Mouse (Mus musculus) spleen, postnatal 10 days (tissue): Measurements from ENCODE around the gene Cst9.

Experiments used
- DNase-seq, 2 experiments: peaks; one replicate each; pipeline ENCODE4 v3.0.0; 2021 to 2022; ENCODE audit warnings: low spot score in 2 of 2

Gene Cst9

DNA sequence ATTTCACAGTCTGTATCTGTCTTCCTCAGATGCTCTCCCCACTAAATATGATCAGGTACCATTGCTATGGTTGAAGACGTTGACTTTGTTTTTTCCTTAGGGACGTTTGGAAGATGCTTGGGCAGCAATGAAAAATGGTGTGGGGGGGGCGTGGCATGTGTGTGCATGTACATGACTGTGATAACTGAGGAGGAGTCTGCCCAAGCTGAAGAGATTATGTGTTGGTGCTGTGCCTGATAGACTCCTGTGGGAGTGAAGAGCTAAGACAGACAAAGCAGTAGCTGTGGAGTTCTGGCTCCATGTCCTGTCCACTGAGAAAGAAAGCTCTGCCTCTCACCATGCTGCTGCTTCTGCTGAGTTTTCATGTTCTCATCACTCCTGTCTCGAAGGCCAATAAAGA, at the start of gene Cst9:
Gene Cst9, plus strand, starts transcription at position 236 of the 400 bp plus-strand sequence.
- no peak for DNase-seq

GRCm38 (mm10) chr2:148789142-148789541, 45.8 kb upstream of the Cst9 start, which contains the start of gene Cst12:
Gene Cst12 (plus strand): TSS chr2:148789361.
- no peak for DNase-seq

DNA sequence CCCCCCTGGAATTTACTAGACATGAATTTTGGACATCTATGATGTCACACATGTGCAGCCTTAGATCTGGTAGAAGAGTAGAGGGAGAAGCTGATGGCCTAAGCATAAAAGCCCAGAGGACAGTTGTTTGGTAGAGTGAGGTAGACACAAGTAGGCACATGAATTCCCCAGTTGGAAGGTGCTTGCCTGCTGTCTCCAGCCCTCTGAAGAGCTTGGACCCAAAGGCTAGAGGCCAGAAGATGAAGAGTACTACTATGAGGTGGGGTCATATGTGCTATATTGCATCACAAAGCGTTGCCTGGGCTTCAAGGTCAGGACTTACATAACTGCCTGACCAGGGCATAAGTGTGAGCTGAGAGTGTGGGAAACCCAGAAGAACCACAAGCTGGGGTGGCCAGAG, 36.5 kb upstream of the Cst9 start, which contains the start of gene Cst8:
Gene Cst8, plus strand, starts transcription at position 301 of the 400 bp plus-strand sequence.
- DNase-seq, result no peak

DNA sequence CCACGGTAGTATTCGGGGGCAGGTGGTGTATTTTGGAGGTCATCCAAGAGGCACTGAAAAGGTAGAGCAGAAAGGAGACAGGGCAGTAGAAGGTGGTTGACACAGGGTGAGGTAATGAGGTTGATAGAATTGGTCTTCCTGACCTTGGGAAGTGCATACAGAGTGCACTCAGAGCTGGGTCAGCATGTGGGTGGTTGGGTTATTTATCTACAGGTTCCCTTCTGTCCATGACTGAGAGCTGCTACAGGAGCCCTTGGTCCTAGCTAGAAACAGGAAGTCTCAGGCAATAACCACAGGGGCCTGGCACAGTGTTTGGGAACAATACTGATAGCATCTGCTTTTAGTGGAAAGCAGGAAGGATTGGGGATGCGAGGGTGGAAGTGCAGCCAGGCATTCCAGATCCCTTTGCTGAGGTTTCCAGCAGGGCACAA, 33.4 kb upstream of the Cst9 start:
- no peak for DNase-seq

- no peak for DNase-seq
These were observed 28.3 kb upstream of the Cst9 start for GRCm38 (mm10) chr2:148806696-148807095.

GRCm38 (mm10) chr2:148819909-148820308, 15.0 kb upstream of the Cst9 start, which contains the start of gene Cst13:
Gene Cst13 (plus strand): TSS chr2:148820081.
- DNase-seq, result no peak

- DNase-seq, result no peak
These were observed 9.0 kb upstream of the Cst9 start for GRCm38 (mm10) chr2:148825986-148826385.

DNA sequence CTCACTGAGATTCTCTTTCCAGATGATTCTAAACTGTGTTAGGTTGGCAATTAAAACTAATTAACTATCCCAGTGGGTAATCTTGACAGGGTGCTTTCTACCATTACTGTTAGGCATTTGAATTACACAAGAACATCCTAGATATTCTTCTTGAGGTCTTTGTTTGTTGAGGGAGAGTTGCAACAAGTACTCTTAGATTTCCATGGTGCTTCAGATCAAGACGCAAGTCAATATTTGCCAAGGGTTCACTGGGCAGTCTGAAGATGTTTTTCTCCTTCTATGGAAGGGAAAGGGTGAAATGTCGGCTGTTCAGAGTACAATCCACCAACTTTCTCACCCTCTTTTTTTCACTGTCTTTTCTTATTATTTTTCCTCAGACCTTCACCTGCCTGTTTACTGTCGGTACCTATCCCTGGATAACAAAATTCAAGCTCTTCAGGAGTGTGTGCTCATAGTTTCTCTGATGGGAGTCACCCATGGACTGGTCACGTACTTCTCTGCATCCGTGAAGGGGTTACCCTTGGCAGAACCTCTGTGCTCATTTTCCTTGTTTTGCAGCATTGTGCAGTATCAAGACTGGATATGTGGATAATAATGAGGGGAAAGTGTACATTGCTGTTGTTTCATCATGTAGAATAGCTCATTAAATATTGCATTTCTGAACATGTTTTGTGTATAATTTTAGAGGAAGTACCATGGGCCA, 3.3 kb downstream of the Cst9 start:
- DNase-seq, result no peak

GRCm38 (mm10) chr2:148839224-148839623, 4.3 kb downstream of the Cst9 start:
- DNase-seq, result no peak

DNA sequence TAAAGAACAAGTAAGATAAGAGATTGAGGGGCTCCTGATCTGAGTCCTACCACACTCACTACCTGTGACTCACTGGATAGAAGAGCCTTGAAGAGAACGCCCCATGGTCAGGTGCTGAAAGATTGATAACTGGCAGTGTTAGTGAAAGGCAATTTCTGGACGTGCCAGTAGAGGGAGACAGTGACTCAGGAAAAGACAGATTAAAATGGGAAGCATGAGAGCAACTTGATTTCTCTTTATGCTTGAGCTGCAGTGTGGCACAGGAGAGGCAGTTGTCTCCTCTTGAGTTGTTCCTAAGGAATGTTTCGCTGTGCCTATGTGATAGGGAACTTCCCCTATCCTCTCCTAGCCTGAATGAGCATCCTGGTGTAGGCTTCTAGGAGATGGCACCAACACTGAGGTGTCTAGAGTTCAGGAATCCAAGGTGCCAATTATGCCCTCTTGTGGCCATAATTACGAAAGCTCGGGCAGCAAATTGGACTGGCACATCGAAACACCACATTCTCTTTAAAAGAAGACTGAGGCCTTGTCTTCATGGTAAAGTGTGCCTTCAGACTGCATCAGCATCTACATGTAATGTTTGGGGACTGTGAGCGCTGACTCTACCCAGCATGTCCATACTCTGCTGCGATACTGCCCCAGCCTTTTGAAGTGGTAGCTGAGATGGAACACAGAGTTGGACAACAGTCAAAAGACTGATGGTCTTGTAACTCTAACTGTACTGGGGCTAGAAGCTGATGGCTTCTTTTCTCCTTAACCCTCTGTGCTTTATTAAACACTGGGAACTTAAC, 16.4 kb downstream of the Cst9 start:
- peak; percentile 49 to 74 for DNase-seq

- DNase-seq, result no peak
These were observed 21.9 kb downstream of the Cst9 start for GRCm38 (mm10) chr2:148856630-148857400.

DNA sequence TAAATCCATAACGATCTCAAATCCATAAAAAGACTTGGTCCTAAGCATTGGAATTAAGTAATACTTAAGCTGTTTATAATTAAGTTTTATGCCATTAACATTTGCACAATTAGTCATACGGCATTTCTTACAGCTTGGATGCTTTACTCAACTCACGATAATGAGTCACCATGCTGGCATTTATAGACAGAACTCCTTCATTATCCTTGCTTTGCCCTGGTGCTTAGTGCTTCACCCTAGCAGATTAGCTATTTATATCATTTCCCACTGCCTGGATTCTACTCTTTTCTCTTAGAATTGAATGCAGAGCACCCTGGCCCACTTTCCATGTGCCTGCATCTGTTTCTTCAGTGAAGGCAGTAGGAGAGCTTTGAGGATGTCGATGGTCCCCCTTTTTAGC, 22.6 kb downstream of the Cst9 start:
- no peak for DNase-seq

GRCm38 (mm10) chr2:148860993-148861392, 26.0 kb downstream of the Cst9 start:
- DNase-seq, result no peak

GRCm38 (mm10) chr2:148861693-148862092, 26.7 kb downstream of the Cst9 start:
- no peak for DNase-seq

DNA sequence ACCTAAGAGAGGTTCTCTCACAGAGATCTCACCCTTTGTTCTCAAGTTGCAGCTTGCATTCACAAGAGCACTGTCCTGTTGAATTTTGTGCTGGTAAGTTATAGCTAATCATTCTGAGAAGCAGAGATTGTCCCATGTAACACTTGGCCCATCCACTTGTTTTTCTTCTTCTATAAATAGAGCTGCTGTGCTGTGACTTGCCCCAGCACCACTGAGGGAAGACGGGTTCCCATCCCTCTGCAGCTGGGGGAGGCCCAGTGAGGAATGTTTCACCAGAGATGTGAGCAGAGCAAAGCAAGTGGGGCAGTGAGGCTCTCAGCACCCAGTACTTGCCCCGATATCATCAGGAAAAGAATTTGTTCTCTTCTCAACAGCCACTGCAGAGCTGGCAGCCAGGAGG, 30.0 kb downstream of the Cst9 start, which contains the start of gene 9230104L09Rik:
Gene 9230104L09Rik, minus strand, starts transcription at position 73 of the 400 bp plus-strand sequence.
- no peak for DNase-seq

DNA sequence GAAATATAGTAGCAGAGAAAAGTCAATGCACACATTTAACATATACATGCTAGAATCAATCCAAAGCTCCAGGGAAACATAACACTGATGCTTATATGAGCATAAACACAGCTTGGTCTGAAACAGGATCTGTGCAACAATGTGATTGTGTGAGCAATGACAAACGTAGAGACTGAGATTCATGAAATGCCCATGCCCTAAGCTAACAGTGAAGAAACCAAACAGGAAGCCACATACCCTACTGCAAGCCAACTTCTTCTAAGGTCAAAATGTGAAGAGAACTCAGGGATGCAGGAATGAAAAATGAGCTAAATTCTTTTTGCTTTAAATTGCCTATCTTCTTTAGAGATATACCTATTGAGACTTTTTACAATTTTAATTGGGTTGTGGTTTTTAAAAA, 34.0 kb downstream of the Cst9 start:
- DNase-seq, result no peak

- no peak for DNase-seq
These were observed 35.6 kb downstream of the Cst9 start for GRCm38 (mm10) chr2:148870526-148870925.

- DNase-seq, result no peak
These were observed 37.9 kb downstream of the Cst9 start for GRCm38 (mm10) chr2:148872860-148873259.

GRCm38 (mm10) chr2:148874224-148874616, 39.3 kb downstream of the Cst9 start:
- no peak for DNase-seq

DNA sequence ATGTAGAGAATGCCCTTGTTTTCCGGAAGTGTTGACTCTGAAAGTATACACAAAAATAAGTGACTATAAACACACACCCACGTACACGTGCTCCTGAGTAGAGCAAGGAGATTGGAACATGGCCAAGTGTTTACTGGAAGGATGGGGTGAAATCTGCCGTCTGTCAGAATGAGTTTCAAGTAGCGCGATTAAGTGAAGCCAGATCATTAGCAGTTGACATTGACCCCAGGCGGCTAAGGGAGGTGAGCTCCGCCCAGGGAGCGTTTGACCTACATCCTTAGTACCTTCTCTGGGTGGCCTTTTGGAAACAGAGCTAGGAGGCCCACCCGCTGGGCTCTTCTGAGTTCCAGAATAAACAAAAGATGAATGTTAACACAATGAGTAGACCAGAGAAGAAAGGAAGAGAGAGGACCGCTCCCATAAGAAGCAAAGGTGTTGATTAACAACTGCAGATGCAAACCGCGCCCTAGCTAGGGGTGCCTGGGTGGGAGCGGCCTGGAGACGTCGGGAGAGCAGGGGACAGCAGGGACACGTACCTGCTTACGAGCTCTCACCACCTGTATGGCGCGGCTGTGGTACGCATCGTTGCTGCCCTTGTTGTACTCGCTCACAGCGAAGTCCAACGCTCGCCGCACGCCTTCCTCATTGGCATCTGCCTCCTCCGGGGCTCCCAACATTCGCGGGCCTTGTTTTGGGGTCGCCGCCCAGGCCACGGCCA, 39.8 kb downstream of the Cst9 start:
- no peak for DNase-seq

DNA sequence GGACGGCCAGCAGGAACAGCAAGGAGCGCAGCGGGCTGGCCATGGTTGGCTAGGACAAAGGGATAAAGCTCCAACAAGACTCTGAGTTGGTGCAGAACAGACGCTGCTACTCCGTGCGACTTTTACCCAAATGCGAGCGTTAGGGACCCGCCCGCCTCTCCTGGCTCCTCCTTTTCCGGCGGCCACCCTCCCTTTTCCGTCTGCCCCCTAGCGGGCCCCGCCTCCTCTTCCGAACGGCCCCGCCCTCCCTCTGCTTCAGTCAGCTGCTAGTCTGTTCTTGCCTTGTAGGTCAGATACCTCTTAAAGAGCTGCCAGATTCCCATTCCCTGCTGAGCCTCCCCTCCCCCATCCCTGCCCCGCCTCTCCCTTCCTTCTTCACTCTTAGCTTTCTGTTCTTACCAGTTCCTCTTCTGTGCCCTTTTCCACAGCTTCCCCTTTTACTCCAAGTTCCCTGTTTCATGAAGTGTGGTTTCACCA, 40.4 kb downstream of the Cst9 start, which contains the start of gene Cst3:
Gene Cst3, minus strand, starts transcription at position 358 of the 477 bp plus-strand sequence.
- DNase-seq, result peak; percentile 70 to 89
